Mouse (Mus musculus): ENCODE measurements around the gene Odf3b.

Odf3b gene

GRCm38 (mm10) chr15:89378831-89379401, at the start of gene Odf3b:
TSS of gene Odf3b (minus strand) at chr15:89379282.
- DNase-seq = peak; percentile 50

DNA sequence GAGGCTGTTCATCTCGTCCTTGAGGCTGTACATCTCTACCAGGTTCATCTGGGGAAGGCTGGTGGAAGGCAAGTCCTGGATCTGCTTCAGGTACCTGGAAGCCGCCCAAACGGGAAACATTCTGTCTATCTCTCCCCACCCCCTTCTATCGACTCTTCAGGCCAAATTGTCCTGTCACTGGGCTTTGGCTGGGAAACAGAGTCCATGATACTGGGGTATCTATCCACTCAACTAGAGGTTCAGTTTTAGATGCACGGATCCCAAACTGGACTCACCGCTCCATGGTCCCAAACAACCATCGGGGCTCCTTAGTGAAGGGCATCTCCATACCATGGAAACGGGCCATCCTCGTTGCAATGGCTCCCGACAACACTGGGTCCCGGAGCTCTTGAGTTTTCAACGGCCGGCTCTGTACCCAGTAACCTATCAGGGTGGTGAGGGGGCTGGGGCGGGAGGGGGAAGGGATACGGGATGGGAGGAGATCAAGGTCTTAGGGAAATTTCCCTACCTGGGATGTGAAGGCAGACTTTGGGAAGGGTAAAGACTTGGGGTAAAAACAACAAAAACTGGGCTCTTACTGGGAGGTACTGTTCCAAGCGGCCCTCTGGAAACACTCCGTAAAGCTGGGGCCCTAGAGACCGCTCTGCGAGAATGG, 49.2 kb upstream of the Odf3b start:
- no peak for DNase-seq

DNA sequence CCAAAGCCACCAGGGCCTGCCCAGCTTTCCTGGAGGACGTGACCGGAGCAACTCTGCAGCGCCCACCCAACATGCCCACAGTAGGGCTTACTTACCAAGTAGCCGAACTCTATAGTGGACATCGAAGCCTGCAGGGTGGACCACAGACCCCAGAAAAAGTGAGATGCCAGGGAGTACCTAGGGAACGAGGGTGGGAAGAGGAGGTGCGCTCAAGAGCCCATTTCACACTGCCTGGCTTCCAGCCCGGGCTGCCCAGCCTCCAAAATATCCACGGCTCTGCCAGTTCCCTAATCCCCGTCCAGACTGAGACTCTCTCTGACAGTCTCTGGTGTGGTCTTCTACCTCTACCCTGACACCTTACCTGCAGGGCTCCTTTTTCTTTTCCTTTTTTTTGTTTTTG, 47.6 kb upstream of the Odf3b start:
- DNase-seq = no peak

- no peak for DNase-seq
Observed at GRCm38 (mm10) chr15:89425711-89426121, 46.6 kb upstream of the Odf3b start, which contains the start of gene Cpt1b. TSS of gene Cpt1b (minus strand) at chr15:89425863.

DNA sequence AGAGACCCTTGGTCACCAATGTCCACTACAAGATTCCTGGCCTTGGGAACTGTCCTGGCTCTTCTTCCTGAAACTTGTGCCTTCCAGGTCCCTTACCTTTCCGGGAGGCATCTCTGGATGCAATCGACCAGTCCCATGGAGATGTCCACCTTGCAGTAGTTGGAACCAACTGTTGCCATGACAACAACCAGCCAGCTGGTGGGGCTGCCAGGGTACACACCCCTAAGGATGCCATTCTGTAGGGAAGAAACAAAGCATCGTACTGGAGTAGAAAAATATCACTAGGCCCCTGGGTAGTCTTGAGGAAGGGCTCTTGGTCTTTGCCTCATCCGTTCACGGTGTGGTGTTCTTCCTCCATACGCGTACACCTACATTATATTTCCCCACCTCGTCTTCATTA, 45.5 kb upstream of the Odf3b start:
- DNase-seq = no peak

DNA sequence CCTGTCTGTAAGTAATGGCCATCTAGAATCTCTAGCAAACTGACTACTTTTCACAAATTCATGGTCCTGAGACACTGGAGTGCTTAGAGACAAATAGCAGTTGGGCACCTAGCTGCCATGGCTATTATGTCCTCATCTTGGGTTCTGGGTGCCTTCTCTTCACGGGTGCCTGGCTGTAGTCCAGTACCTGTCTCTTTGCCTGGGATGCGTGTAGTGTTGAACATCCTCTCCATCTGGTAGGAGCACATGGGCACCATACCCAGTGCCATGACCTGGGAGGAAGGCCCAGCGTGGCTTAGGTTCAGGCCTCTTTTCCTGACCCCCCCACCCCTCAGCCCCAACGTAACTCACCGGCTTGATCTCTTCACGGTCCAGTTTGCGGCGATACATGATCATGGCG, 42.9 kb upstream of the Odf3b start:
- no peak for DNase-seq

DNA sequence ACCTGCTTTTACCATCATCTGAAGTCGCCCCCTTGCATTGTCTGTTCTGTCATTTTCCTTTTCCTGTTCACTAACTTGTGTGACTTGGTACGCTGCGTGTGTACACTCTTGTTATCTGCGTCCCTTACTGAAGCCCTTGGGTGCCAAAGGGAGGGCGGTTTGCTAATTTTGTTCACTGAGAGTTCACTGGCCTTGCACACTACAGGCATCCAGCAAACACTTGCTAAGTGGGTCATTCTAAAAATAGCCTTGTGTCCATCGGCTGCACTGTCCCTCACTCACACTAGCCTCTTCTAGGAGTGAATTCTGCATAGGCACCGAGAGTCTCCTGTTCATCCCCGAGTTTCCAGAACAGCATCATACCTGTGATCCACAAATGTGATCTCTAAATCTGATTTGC, 36.2 kb upstream of the Odf3b start:
- DNase-seq = no peak

DNA sequence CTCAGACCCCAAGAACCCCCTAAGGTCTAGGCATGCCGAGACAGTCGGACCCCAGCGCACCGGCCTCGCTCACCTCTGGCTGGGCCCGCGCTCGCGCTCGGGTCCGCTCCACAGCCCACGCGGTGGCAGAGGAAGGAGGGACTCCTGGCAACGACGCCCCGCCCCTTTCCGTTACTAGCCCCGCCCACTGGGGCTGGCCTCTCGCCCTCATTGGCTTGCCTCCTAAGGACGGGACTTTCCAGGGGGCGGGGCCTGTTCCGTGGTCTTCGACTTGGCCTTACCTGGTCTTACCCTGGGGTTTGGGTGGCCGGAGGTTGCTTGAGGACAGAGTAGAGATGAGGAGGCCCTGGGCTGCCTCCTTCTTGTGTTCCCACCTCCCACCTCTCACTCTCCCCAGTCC, 31.0 kb upstream of the Odf3b start, which contains the start of gene Syce3:
Syce3 (minus strand) TSS at position 386 of the 400 bp plus-strand sequence.
- no peak for DNase-seq

DNA sequence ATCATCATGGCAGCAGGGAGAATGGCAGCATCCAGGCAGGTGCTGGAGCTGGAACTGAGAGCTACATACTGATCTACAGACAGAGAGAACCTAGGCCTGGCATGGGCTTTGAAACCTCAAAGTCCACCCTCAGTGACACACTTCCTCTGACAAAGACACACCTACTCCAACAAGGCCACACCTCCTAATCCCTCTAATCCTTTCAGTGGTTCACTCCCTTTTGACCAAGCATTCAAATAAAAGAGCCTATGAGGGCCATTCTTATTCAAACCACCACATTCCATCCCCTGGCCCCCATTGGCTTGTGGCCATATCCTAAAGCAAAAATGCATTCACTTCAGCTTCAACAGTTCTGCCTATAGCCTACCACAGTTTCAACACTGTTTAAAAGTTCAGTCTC, 27.6 kb upstream of the Odf3b start:
- DNase-seq = no peak

GRCm38 (mm10) chr15:89404831-89405623, 25.9 kb upstream of the Odf3b start:
- DNase-seq = no peak

- DNase-seq = no peak
Observed at GRCm38 (mm10) chr15:89402471-89402870, 23.4 kb upstream of the Odf3b start.

- DNase-seq = no peak
Observed at GRCm38 (mm10) chr15:89399716-89400115, 20.6 kb upstream of the Odf3b start.

DNA sequence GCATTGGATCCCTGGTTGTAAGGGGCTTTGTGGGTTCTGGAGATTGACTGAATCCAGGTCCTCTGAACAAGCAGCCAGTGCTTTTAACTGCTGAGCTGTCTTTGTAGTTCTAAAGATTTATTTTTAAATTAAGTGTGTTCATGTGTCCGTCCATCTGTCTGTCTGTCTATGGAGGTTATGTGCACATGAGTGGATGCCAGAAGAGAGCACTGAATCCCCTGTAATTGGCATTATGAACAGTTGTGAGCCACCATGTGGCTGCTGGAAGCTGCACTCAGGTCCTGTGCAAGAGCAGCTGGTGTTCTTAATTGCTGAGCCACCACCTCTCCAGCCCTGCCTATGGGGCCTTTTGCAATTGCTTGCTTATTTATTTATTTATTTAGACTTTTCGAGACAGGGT, 19.1 kb upstream of the Odf3b start:
- DNase-seq = no peak

DNA sequence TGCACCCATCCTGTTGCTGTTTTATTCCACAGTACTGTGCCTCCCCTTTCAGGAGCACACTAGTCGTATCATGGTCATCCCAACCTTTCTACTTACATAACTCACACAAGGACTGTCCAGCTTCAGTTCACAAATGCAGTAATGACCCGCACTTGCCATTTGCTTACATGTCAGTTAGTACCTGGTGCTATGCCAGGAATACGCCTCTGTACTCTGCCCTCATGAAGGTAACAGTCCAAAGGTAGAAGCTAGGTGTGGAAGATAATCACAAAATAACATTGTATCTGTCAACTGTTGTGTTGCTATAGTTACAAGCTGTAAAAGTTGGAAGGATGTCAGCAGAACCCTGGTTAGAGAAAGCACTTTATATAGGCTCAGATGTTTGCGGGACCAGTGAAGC, 17.8 kb upstream of the Odf3b start:
- no peak for DNase-seq

DNA sequence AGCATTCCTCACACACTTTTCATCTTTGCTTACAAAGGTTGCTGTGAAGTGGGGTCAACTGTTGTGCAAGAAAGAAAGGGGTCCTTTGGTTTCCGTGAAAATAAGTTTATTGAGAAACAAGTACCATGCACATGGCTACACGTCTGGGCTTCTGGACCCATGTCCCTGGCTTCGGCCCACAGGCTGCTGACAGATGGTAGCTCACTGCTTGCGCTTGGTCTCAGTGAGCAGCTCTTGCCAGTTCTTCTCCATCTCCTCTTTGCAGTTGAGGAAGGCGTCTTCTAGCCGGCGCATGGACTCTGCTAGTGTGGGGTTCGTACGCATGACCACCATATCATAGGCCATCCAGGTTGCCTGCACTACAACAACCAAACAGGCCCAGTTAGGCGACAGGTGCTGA, 11.0 kb upstream of the Odf3b start:
- no peak for DNase-seq

DNA sequence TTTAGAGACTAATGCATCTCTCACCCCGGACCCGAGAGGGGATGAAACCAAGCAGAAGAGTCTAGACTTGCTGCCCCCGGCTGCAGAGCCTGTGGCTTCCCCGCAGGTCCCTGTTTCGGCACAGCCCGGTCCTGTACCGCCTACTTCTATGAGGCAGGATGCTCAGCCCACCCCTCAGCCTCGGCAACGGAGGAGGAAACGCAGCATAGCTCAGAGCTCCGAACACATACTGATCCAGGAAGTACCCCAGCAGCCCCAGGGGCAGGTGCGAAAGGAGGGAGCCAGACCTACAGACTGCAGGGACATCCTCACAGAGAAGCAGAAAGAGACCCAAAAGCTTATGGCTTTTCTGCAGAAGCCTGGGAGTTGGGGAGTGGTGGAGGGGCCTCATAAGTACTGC, 8.0 kb upstream of the Odf3b start:
- DNase-seq = no peak

GRCm38 (mm10) chr15:89384617-89385016, 5.5 kb upstream of the Odf3b start, which contains the start of gene Klhdc7b:
TSS of gene Klhdc7b (plus strand) at chr15:89384917.
- no peak for DNase-seq

GRCm38 (mm10) chr15:89379429-89379828, 347 bp upstream of the Odf3b start:
- DNase-seq = peak; percentile 40

DNA sequence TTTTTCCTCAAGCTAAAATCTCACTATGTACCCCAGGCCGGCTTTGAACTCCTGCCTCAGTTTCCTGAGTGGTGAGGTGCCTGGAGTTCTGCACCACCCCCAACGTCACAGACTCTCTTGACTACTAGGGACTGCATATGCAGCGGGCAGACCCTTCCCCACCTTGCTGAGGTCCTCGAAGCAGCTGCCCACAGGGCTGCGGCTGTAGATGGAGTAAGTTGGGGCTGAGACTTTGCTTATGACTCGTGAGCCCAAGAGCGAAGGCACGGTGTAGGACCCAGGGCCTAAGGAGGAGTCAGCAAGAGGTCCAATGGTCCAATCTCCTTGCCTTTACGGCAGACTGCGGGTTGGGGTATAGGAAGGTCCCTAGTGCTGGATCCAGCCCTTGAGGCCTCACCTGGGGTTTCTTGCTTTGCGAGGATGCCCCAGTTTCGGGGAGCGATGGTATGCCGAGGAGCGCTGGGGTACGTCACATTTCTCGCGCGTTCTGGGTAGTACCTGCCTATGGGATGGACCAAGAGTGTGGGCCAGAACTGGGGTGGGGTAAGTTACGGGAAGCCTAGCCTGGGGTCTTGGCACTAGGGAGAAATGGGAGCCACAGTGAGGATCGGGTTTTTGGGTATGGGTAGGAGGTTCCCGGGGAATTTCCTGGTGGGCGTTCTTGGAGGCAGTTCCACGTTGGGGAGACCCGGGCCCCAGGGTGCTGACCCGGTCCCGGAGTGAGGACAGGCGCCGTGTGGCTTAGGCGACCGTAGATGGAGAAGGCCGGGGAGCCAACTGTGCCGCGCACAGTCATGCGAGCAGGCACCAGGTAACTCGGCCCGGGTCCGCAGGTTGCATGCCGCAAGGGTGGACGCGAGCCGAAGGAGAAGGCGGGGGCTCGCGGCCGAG, 899 bp downstream of the Odf3b start:
- no peak for DNase-seq

- DNase-seq = no peak
Observed at GRCm38 (mm10) chr15:89377362-89377761, 1.7 kb downstream of the Odf3b start.

GRCm38 (mm10) chr15:89376957-89377356, 2.1 kb downstream of the Odf3b start, which contains the start of gene Tymp:
TSS of gene Tymp (minus strand) at chr15:89377039.
- DNase-seq = no peak

DNA sequence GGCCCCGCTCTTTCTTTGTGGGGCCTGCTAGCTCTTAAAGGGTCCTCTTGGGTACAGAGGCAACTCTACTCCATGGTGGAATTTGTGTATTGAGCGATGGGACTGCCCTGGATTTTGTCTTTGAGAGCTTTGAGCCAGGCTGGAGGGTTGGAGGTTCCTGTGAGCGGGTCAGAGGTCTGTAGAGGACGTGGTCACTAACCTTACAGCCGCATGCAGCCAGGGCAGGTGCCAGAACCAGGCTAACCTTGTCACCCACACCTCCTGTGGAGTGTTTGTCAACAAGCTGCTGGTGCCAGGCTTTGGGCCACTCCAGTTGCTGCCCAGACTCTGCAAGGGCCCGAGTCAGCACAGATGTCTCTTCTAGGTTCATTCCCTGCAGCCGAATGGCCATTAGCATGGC, 3.0 kb downstream of the Odf3b start:
- no peak for DNase-seq
